Mouse (Mus musculus) liver, postnatal 0 days (tissue): ENCODE results near the gene Sorcs2. TPM values are rescaled to one million over a fixed set of nuclear protein-coding genes. Genes with fewer than 3 reads are reported as not detected.

Experiments
- ATAC-seq: fragments of 200-750 bp; cut with Nextera tagmentation; 2 replicates; pipeline ENCODE4 v1.8.0; 2017; ENCODE audit warnings: mild to moderate bottlenecking, moderate library complexity
- DNase-seq: peaks from one replicate; pipeline ENCODE4 v3.0.0-alpha.2; 2016
- H3K27ac ChIP-seq: fragments of 300-500 bp; sonication (generic); 2 replicates; pipeline ENCODE4 v1.5.1; 2014; ENCODE audit warnings: antibody characterized with exemption, moderate library complexity, mild to moderate bottlenecking, low read depth
- H3K27me3 ChIP-seq: fragments of 300-500 bp; sonication (generic); 2 replicates; pipeline ENCODE4 v1.6.1; 2014; ENCODE audit warnings: low read length, control low read depth, mixed read lengths; ENCODE audit not compliant: insufficient read depth
- H3K36me3 ChIP-seq: fragments of 300-500 bp; sonication (generic); replicated peaks from 2 replicates; pipeline ENCODE4 v1.6.1; 2014; ENCODE audit warnings: mild to moderate bottlenecking, control low read depth, low read length, moderate library complexity, mixed read lengths; ENCODE audit not compliant: insufficient read depth
- H3K4me1 ChIP-seq: fragments of 300-500 bp; sonication (generic); 2 replicates; pipeline ENCODE4 v1.6.1; 2014; ENCODE audit warnings: antibody characterized with exemption, mild to moderate bottlenecking, control low read depth; ENCODE audit not compliant: insufficient read depth
- H3K4me2 ChIP-seq: fragments of 300-500 bp; sonication (generic); 2 replicates; pipeline ENCODE4 v1.6.1; 2014; ENCODE audit warnings: low read depth, mild to moderate bottlenecking, low read length, moderate library complexity, mixed read lengths
- H3K4me3 ChIP-seq: fragments of 300-500 bp; sonication (generic); 2 replicates; pipeline ENCODE4 v1.5.1; 2014; ENCODE audit warnings: low read depth, low read length
- H3K9ac ChIP-seq: fragments of 300-500 bp; sonication (generic); replicated peaks from 2 replicates; pipeline ENCODE4 v1.6.1; 2014; ENCODE audit warnings: mild to moderate bottlenecking, moderate library complexity
- H3K9me3 ChIP-seq: fragments of 300-500 bp; sonication (generic); 2 replicates; pipeline ENCODE4 v1.6.1; 2016; ENCODE audit warnings: mild to moderate bottlenecking, control low read depth, low read length, mixed read lengths
- CTCF ChIP-seq: sonication (generic); IDR thresholded peaks from 2 replicates; pipeline ENCODE4 v1.5.1; 2016; ENCODE audit warnings: antibody characterized with exemption, low read depth
- EP300 ChIP-seq: IDR thresholded peaks from 2 replicates; pipeline ENCODE4 v1.6.1; 2016; ENCODE audit warnings: antibody characterized with exemption, low read depth, mild to moderate bottlenecking
- WGBS: fragments of 180-500 bp; shearing (Covaris S2); extraction: QIAGEN DNeasy Blood & Tissue Kit; methylation state at CpG from one replicate; pipeline ENCODE4 v1.1.7; 2014; ENCODE audit not compliant: insufficient replicate concordance; 5-methylcytosine and 5-hydroxymethylcytosine counted together
- polyA plus RNA-seq: library from polyadenylated mRNA; unstranded; fragments of >200 nt; fragmentation: Nextera tagmentation; extraction: Ambion mirVana; gene quantifications from 2 replicates; pipeline ENCODE4 v1.2.1, GENCODE M21; 2015

Sorcs2 gene
- polyA plus RNA-seq, 1 experiment from 2014 or later: 0.33 TPM

GRCm38 (mm10) chr5:36301166-36301565 lies 96.8 kb downstream of the Sorcs2 start:
- DNase-seq (no peak), ATAC-seq (no peak)
- H3K27me3 ChIP-seq: no peaks in the 10 kb centered on the region
- H3K4me2 ChIP-seq: no peak overlapping the region
- 59% methylated on average over 4 of the region's 4 CpGs for whole genome bisulfite sequencing
- H3K9me3 ChIP-seq: no peaks in the 10 kb centered on the region
- no peaks in the 10 kb centered on the region for H3K36me3 ChIP-seq
- no peak overlapping the region for H3K27ac ChIP-seq
- H3K9ac ChIP-seq: no peak overlapping the region
- no peak overlapping the region for H3K4me3 ChIP-seq
- peaks cover 6% of the 10 kb centered on the region for H3K4me1 ChIP-seq
- TF ChIP-seq CTCF: no peak
- TF ChIP-seq EP300: no peak

GRCm38 (mm10) chr5:36298049-36298448 lies 99.9 kb downstream of the Sorcs2 start:
- Histone ChIP-seq H3K9ac (no peak overlapping the region), H3K4me3 (no peak overlapping the region), H3K9me3 (no peaks in the 10 kb centered on the region), H3K4me1 (peaks cover 6% of the 10 kb centered on the region), H3K27me3 (no peaks in the 10 kb centered on the region), H3K27ac (no peak overlapping the region), H3K4me2 (no peak overlapping the region), H3K36me3 (no peaks in the 10 kb centered on the region)
- ATAC-seq (no peak), DNase-seq (peak; percentile 36)
- WGBS: 47% methylated on average over 4 of the region's 4 CpGs
- TF ChIP-seq CTCF: no peak
- TF ChIP-seq EP300: no peak

GRCm38 (mm10) chr5:36297246-36297645 lies 100.7 kb downstream of the Sorcs2 start:
- no peak for ATAC-seq

GRCm38 (mm10) chr5:36293109-36293900 lies 104.6 kb downstream of the Sorcs2 start:
- Histone ChIP-seq H3K27ac (no peak overlapping the region), H3K9me3 (no peaks in the 10 kb centered on the region), H3K4me2 (no peak overlapping the region), H3K27me3 (no peaks in the 10 kb centered on the region), H3K9ac (no peak overlapping the region), H3K4me1 (peaks cover 6% of the 10 kb centered on the region), H3K4me3 (no peak overlapping the region), H3K36me3 (no peaks in the 10 kb centered on the region)
- 66% methylated on average over 11 of the region's 11 CpGs for WGBS
- DNase-seq: no peak
- TF ChIP-seq EP300 (no peak), CTCF (no peak)
- no peak for ATAC-seq

More at GRCm38 (mm10) chr5:36297246-36297645, 100.7 kb downstream of the Sorcs2 start:
- Histone ChIP-seq H3K9ac (no peak overlapping the region), H3K9me3 (no peaks in the 10 kb centered on the region), H3K36me3 (no peaks in the 10 kb centered on the region), H3K27me3 (no peaks in the 10 kb centered on the region), H3K27ac (no peak overlapping the region), H3K4me1 (peaks cover 6% of the 10 kb centered on the region), H3K4me3 (no peak overlapping the region), H3K4me2 (no peak overlapping the region)
- TF ChIP-seq CTCF: no peak
- no peak for DNase-seq
- 57% methylated on average over 4 of the region's 4 CpGs for WGBS

- Histone ChIP-seq H3K9me3 (no peaks in the 10 kb centered on the region), H3K4me3 (no peak overlapping the region), H3K27me3 (no peaks in the 10 kb centered on the region), H3K4me1 (no peaks in the 10 kb centered on the region), H3K27ac (no peak overlapping the region), H3K36me3 (no peaks in the 10 kb centered on the region), H3K9ac (no peak overlapping the region), H3K4me2 (no peak overlapping the region)
- DNase-seq (no peak), ATAC-seq (no peak)
- 63% methylated on average over 9 of the region's 9 CpGs for WGBS
- TF ChIP-seq CTCF (no peak), EP300 (no peak)
Measured at GRCm38 (mm10) chr5:36292321-36292720, 105.6 kb downstream of the Sorcs2 start.

- Histone ChIP-seq H3K4me1 (no peaks in the 10 kb centered on the region), H3K27ac (no peak overlapping the region), H3K4me3 (no peak overlapping the region), H3K4me2 (no peak overlapping the region), H3K9ac (no peak overlapping the region), H3K9me3 (no peaks in the 10 kb centered on the region), H3K36me3 (no peaks in the 10 kb centered on the region), H3K27me3 (no peaks in the 10 kb centered on the region)
- WGBS: 32% methylated on average over 5 of the region's 5 CpGs
- peak; percentile 59 for DNase-seq
- no peak for ATAC-seq
- TF ChIP-seq EP300: no peak
- peak; percentile 61 for TF ChIP-seq CTCF
Measured at GRCm38 (mm10) chr5:36291191-36291590, 106.7 kb downstream of the Sorcs2 start.
